Mouse (Mus musculus) G1E (cell line): Measurements from ENCODE around the gene Ilf3.

Experiments used
- CTCF ChIP-seq: IDR thresholded peaks from 2 replicates; pipeline ENCODE4 v1.5.1; 2012; ENCODE audit warnings: low read depth, low read length, inconsistent platforms, mixed read lengths
- GATA1 ChIP-seq: IDR thresholded peaks from 2 replicates; pipeline ENCODE4 v1.6.1; 2012; ENCODE audit warnings: borderline replicate concordance, low read length, inconsistent platforms, mixed read lengths
- GATA2 ChIP-seq: IDR thresholded peaks from 2 replicates; pipeline ENCODE4 v1.6.1; 2012; ENCODE audit warnings: low read depth, low read length, inconsistent platforms, borderline replicate concordance
- POLR2AphosphoS5 ChIP-seq: IDR thresholded peaks from 2 replicates; pipeline ENCODE4 v1.6.1; 2012; ENCODE audit warnings: low read depth, low read length, inconsistent platforms; ENCODE audit not compliant: insufficient replicate concordance
- TAL1 ChIP-seq: conservative IDR thresholded peaks from 2 replicates; pipeline ENCODE4 v1.6.1; 2012; ENCODE audit warnings: low read depth, low read length, inconsistent platforms, mixed read lengths

DNA sequence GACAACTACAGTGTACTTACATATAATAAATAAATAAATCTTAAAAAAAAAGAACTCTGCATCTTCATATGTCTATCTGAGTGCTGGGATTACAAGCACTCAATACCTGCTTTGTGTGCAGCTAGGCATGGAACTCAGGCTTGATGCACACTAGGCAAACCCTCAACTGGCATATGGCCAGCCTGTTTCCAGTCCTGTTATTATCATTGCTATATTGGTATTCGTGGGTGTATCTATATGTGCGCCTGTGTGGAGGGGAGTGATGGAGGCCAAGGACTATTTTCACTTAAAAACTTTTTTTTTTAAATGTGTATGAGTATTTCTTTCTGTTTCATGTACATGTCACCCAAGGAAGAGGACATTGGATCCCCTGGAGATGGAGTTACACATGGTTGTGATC is 66.7 kb downstream of the Ilf3 start:
- no peak for TF ChIP-seq CTCF
- TF ChIP-seq GATA1 = no peak
- TF ChIP-seq POLR2AphosphoS5 = no peak
- TF ChIP-seq TAL1 = no peak
- TF ChIP-seq GATA2 = no peak
